Mouse (Mus musculus): ENCODE measurements around the gene Etfbkmt.
"Not testable (repeated sequence)": the region's sequence is repeated elsewhere in the genome, so short reads cannot be mapped to it uniquely, and the experiment has no call there.

Etfbkmt gene

GRCm38 (mm10) chr6:149132311-149133077, 7.2 kb upstream of the Etfbkmt start:
- CTCF ChIA-PET, result interaction anchor here (0.6 kb wide), 2 partner anchors 179 to 238 kb away, joined by 3 read pairs; no protein-coding TSS in a partner anchor

GRCm38 (mm10) chr6:149134391-149135150, 5.1 kb upstream of the Etfbkmt start:
- CTCF ChIA-PET, result interaction anchor here (0.6 kb wide), 1 partner anchor 43 kb away, joined by 3 read pairs; no protein-coding TSS in a partner anchor

GRCm38 (mm10) chr6:149135631-149136030, 4.0 kb upstream of the Etfbkmt start:
- CTCF ChIA-PET, result interaction anchor here (0.6 kb wide), 1 partner anchor 44 kb away, joined by 3 read pairs; no protein-coding TSS in a partner anchor

GRCm38 (mm10) chr6:149137936-149138335, 1.7 kb upstream of the Etfbkmt start:
- CTCF ChIA-PET, result interaction anchor here (0.7 kb wide), 1 partner anchor 99 kb away, joined by 4 read pairs; no protein-coding TSS in a partner anchor

GRCm38 (mm10) chr6:149139011-149139410, 638 bp upstream of the Etfbkmt start:
- CTCF ChIA-PET, result no interaction called here

- CTCF ChIA-PET, result no interaction called here
Measured at GRCm38 (mm10) chr6:149141393-149142173, 1.9 kb downstream of the Etfbkmt start.

- CTCF ChIA-PET, result no interaction called here
Measured at GRCm38 (mm10) chr6:149145143-149145542, 5.5 kb downstream of the Etfbkmt start.

GRCm38 (mm10) chr6:149148436-149149229, 9.0 kb downstream of the Etfbkmt start:
- CTCF ChIA-PET, result no interaction called here

GRCm38 (mm10) chr6:149152119-149152518, 12.5 kb downstream of the Etfbkmt start:
- CTCF ChIA-PET, result no interaction called here

- CTCF ChIA-PET, result no interaction called here
Measured at GRCm38 (mm10) chr6:149153473-149154115, 13.9 kb downstream of the Etfbkmt start.

GRCm38 (mm10) chr6:149154116-149155030, 14.7 kb downstream of the Etfbkmt start:
- CTCF ChIA-PET, result no interaction called here

GRCm38 (mm10) chr6:149155031-149155841, 15.6 kb downstream of the Etfbkmt start:
- CTCF ChIA-PET, result no interaction called here

- CTCF ChIA-PET, result not testable (repeated sequence)
Measured at GRCm38 (mm10) chr6:149167038-149167437, 27.4 kb downstream of the Etfbkmt start.

- CTCF ChIA-PET, result no interaction called here
Measured at GRCm38 (mm10) chr6:149167672-149168071, 28.0 kb downstream of the Etfbkmt start.

GRCm38 (mm10) chr6:149168436-149168835, 28.8 kb downstream of the Etfbkmt start:
- CTCF ChIA-PET, result no interaction called here

GRCm38 (mm10) chr6:149169965-149170364, 30.3 kb downstream of the Etfbkmt start:
- CTCF ChIA-PET, result not testable (repeated sequence)

- CTCF ChIA-PET, result no interaction called here
Measured at GRCm38 (mm10) chr6:149173831-149174625, 34.4 kb downstream of the Etfbkmt start.

Data from spleen, embryonic (tissue).